Mouse (Mus musculus): ENCODE measurements around the gene Gm12184.
A peak's percentile ranks its signal among the peaks of the same experiment; 100 is the strongest.
"Not testable (repeated sequence)": the region's sequence is repeated elsewhere in the genome, so short reads cannot be mapped to it uniquely, and the experiment has no call there.

Gm12184 gene

GRCm38 (mm10) chr11:48846362-48846761 lies 19.9 kb upstream of the Gm12184 start:
- DNase-seq: not testable (repeated sequence)

GRCm38 (mm10) chr11:48845244-48845815 lies 18.9 kb upstream of the Gm12184 start:
- no peak for DNase-seq

GRCm38 (mm10) chr11:48844309-48844708 lies 17.9 kb upstream of the Gm12184 start:
- no peak for DNase-seq

GRCm38 (mm10) chr11:48843202-48843601 lies 16.7 kb upstream of the Gm12184 start:
- no peak for DNase-seq

- no peak for DNase-seq
Observed at GRCm38 (mm10) chr11:48842378-48842792, 15.9 kb upstream of the Gm12184 start.

- DNase-seq: no peak
Observed at GRCm38 (mm10) chr11:48841213-48841612, 14.8 kb upstream of the Gm12184 start.

- no peak for DNase-seq
Observed at GRCm38 (mm10) chr11:48840805-48841204, 14.3 kb upstream of the Gm12184 start.

- no peak for DNase-seq
Observed at GRCm38 (mm10) chr11:48838879-48839680, 12.6 kb upstream of the Gm12184 start.

- DNase-seq: no peak
Observed at GRCm38 (mm10) chr11:48838181-48838797, 11.8 kb upstream of the Gm12184 start.

GRCm38 (mm10) chr11:48837310-48838180 lies 11.1 kb upstream of the Gm12184 start:
- peak; percentile 64 for DNase-seq

GRCm38 (mm10) chr11:48836990-48837309 lies 10.5 kb upstream of the Gm12184 start:
- no peak for DNase-seq

GRCm38 (mm10) chr11:48835923-48836322 lies 9.5 kb upstream of the Gm12184 start:
- no peak for DNase-seq

GRCm38 (mm10) chr11:48833731-48834639 lies 7.5 kb upstream of the Gm12184 start:
- peak; percentile 96 for DNase-seq

GRCm38 (mm10) chr11:48833078-48833730 lies 6.7 kb upstream of the Gm12184 start:
- DNase-seq: no peak

GRCm38 (mm10) chr11:48831273-48831672 lies 4.8 kb upstream of the Gm12184 start:
- no peak for DNase-seq

- DNase-seq: no peak
Observed at GRCm38 (mm10) chr11:48830279-48830678, 3.8 kb upstream of the Gm12184 start.

- no peak for DNase-seq
Observed at GRCm38 (mm10) chr11:48827926-48828325, 1.5 kb upstream of the Gm12184 start.

- no peak for DNase-seq
Observed at GRCm38 (mm10) chr11:48826752-48827096, 269 bp upstream of the Gm12184 start.

- no peak for DNase-seq
Observed at GRCm38 (mm10) chr11:48824311-48824830, 2.1 kb downstream of the Gm12184 start.

GRCm38 (mm10) chr11:48823536-48823972 lies 2.9 kb downstream of the Gm12184 start:
- peak; percentile 75 for DNase-seq

Data from thymus, postnatal 14 days (tissue).